Mouse (Mus musculus) gastrocnemius, postnatal 10 days (tissue): ENCODE results near the gene Rabgap1. TPM values are rescaled to one million over a fixed set of nuclear protein-coding genes. Genes with fewer than 3 reads are reported as not detected.

Experiments used
- DNase-seq: peaks from one replicate; pipeline ENCODE4 v3.0.0; 2021; ENCODE audit warnings: mixed read lengths
- total RNA-seq, 2 experiments: library from RNA; stranded (reverse); gene quantifications; 2 replicates each; pipeline ENCODE4 v1.2.3; 2021

Rabgap1 gene
- total RNA-seq, 2 experiments from 2014 or later: 32.5 to 40.7 TPM

DNA sequence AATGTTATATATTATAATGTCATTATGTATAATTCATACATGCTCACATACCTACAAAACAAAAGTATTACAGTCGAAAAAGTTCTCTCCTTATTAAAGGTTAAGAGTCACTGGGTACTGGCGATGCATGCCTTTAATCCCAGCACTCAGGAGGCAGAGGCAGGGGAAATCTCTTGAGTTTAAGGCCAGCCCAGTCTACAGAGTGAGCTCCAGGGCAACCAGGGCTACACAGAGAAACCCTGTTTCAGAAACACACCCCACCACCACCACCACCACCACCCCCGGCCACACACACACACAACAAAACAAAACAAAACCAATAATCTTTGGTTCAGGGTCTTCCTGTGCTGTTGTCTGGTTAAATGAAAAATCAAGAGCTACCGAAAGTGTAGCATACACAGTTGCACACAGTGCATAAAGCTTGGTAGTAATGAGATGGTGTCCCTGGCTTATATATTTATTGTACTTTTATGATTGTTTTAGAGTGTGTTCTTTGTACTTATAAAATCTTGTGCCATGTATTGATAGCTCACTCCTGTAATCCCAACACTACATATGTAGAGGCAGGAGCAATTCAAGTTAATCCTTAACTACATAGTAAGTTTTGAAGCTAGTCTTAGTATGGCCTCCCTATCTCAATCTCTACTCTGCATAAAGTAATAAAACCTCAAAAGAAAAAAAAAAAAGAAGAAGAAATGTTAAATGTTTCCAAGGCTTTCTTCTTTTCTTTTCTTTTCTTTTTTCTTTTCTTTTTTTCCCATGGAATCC is 68.2 kb downstream of the Rabgap1 start:
- DNase-seq: no peak

DNA sequence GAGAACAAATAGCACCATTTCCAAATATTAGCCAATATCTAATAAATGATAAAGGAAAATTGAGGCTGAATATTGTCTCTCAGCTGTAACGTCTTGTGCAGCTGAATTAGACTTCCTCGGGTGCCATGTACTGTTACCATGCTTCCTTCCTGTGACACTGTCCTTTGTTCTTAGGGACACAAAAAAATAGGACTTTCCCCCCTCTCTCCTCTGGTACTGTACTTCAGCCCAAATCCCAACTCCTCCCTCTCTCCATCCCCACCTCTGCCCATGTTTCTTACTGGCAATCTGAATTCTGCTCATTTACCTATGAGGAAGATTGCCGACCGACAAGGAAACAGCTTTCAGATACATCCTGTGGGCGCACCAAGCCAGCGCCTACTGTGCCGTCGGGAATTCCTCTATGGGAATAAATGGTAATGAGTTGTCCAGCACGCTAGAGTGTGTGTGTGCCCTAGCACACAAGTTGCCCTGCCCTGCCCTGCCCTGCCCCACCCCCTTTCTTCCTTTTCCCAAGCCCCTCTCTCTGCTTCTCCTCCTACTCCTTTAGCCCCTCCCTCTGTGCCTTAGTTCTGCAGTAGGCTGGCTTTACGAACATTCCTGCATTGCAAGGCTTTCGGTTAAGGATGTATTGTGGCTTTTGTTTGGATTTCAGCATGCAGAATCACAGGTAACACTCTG is 73.1 kb downstream of the Rabgap1 start, which contains the start of gene Gpr21:
Gene Gpr21, plus strand, starts transcription at position 303 of the 681 bp plus-strand sequence.
- no peak for DNase-seq

DNA sequence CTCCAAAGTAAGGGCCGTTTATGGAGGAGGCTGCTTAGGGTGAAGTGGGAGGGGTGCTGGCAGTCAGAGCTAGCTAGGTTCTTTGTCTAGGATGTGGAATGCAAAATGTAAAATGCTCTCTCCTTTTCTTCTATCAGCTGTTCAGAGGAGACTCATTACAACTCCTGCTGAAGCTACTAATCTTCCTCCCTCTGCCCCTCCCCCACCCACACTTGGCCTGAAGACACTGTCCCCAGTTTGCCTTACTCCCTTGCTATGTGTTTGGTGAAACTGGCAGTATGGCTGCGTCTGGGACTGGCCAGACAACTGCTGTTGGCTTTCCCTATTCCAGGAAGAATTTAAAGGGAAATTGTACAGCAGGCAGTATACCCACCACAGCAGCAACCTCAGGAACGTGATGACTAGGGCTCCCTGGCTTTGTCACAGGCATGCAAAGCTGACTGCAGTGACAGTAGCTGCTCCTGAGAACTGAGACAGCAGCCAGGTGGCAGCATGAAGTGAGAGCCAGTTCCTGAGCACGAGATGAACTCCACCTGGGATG is 73.9 kb downstream of the Rabgap1 start:
- peak; percentile 9 for DNase-seq

DNA sequence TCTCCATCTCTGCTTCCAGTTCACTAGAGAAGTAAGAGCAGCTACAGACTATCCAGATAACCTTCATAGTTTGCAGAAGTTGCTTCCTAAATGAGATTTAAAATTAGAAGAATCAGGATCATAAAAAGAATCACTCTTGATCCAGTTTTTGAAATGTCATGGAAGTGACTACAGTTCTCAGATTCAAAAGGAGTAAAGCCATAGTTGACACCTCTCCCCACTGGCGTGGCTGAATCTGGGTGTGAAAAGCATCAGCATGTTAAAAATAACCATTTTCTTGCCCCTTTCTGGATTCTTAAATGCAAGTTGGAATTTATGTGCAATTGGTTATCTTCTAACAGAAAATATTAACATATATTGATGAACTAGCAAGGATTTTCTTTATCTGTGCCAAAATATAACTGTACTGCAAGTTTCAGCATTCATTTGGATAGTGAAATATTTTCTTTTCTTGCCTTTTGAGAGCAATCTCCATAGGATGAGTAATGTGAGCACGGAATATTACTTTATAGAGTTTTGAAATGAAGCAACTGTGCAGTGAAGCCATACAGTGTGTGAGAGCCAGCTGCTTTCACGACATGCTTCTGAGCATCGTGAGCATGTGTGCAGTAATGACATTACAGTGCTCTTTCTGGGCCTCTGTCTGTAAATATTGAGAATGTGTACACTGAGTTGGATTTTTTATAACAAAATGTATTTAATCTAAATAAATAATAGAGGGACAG is 75.6 kb downstream of the Rabgap1 start:
- DNase-seq: no peak

DNA sequence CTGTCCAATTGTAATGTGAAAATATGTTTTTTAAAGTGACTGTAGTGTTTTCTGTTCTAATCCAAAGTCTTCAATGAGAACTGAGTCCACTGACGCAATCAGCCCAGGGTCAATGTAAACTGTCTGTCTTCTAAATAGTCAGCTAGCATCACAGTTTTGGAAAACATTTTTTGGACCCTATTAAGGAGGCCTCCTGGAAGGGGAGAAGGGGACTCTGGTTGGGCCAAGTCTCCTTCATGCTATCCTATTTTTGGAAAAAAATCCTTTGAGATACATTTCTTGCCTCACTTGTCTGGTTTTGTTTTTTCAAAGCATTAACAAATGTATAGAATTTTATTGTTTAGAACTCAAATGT is 76.2 kb downstream of the Rabgap1 start:
- no peak for DNase-seq

DNA sequence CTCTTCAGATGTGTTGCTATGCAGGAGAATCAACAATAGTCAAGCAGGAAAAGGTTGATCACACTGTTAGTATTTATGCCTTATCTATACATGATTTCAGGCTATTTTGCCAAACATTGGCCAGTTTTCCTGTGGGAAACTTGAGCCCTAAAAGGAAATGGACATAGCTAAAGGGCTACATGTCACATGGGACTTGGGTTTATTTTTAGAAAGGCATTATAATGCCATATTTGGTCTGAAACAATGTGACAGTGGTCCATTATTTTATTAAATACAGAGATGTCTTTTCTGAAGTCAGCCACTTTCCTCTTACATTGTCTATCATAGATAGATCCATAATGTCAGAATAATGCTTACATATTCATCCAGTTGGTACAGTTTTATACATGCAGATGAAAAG is 84.5 kb downstream of the Rabgap1 start:
- no peak for DNase-seq

DNA sequence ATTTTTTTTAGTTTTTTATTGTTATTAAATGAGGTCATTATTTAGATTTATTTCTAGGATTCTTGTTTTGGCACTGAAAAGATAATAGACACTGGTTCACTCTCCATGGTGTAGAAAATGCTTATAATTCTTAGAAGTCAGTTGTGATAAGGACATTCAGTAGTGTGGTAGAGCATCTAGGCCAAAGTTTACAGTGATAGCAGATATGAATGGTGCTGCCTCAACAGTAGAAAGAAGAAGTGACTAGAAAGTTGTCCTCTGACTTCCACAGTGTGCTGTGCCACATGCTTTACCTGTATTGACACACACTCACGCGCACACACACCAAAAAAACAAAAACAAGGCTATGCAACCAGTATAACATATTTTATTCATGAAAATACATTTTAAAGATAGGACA is 86.3 kb downstream of the Rabgap1 start:
- DNase-seq: no peak

DNA sequence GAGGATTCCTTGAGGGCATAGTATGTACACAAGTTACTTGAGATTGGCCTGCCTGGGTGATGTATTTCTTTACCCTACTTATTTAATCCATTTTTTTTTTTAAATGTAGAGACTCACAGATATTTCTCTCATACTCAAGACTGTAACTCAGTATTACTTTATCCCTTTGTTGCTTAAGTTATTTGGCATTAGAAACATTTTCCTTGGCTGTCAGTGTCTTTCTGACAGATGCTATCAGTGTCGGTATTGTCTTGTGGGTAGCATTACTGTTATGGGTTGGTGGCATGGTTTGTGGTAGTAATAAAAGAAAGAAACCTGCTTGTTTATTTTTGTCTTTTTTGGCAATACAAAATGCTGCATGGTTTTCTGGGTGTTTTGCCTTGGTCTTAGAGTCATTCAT is 87.7 kb downstream of the Rabgap1 start:
- no peak for DNase-seq

DNA sequence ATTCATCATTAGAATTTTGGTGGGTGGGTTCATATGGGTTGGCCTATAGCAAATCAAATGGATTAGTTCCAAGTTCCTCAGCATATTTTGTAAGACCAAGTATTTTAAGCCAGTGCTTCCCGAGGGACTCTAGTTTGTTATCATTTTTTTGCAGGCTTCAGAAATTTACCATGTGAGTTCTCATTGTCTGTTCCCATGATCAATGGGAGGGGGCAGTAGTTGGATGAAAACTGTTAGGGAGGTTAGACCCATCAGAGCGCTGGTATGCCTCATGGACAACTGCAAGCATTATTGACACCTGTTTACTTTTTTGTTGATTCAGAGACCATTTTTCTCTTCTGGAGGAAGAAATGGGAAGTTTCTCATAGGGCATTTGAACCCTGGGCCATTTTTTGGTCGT is 88.6 kb downstream of the Rabgap1 start:
- DNase-seq: no peak

DNA sequence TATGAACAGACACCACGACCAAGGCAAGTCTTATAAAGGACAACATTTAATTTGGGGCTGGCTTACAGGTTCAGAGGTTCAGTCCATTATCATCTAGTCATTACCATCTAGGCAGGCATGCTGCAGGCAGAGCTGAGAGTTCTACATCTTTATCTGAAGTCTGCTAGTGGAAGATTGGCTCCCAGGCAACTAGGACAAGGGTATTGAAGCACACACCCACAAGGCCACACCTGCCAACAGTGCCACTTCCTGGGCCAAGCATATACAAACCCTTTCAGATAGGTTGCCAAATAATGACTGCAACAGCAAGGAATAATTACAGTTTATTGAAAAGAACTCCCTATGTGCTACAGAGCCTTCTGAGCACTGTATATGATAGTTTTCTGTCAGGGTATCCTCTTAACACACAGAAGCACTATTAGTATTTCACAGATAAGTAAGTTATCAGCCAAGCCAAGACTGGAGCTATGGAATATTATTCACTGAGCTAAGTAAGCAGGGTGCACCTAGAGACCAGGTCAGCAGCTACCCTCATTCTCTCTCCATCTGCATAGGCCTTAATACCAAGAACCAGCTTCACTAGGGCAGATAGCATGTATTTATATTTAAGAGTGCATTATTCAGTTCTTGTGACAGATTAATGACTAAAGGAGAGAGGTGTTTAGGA is 106.4 kb downstream of the Rabgap1 start:
- no peak for DNase-seq

DNA sequence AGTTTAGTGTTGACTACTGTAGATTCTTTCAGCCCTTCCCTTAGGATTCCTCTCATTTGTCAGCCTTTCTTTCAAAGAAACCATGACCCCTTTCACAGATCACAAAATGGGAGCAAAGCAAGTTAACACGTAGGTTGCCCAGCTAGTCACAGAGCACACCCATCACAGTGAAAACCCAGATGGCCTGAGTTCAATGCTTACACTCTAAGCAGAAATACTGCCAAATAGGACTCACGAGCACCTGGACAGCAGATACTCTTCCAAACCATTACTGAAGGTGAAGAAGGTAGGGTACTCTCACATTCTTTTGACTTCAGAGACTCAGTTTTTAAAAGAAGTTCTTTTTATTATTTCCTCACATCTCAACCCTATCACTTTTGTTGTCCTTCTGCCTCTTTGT is 113.3 kb downstream of the Rabgap1 start:
- DNase-seq: no peak

DNA sequence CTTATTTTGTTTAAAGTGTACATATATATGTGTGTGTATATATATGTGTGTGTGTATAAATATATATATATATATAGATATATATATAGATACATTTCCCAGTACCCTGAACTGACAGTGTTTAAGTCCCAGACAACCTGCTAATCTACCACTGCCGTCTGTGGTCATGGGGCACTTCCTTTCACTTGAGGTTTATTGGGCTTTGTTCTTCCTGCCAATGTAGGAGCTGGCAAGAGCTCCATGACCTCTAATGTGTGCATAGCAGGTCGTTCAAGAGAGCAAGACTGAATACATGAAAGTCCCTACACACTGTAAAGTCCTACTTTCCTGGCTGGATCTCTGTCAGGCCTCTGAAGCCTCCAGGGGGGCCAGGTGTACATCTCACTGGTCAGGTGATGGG is 122.5 kb downstream of the Rabgap1 start:
- no peak for DNase-seq

DNA sequence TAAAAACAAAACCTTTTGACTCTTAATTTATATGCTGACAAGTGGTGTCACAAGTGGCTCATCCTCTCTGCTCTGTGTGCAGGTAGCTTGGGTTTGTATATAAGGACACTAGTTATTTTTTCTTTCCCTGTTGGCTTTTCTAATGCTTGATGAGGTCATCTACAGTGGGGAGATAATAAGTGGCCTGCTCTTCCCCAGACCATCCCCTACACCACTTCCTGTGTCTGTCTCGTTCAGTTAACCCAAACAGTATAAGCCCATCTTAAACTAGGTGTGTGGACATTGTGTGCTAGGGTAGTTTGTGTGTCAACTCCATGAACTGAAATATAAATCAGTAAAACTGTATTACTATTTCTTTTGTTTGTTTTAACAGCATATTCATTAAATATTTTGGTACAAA is 123.0 kb downstream of the Rabgap1 start:
- DNase-seq: no peak

DNA sequence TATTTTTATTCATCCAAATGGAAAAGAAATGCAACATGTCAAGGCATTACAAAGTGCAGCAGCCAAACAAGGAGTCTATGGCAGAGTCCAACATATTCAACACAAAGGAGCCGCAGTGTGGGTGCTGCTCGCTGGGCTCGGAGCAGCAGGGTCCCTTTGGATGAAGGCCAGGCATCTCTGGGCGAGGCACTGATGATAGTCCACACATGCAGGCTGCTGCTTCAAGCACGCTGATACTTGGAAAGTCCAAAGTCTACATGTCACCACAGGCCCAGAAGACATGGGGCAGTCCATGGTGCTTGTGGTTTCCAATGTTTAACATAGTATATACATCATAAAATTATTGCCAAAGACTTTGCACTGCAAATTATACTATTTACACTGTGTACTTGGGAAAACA is 126.8 kb downstream of the Rabgap1 start:
- DNase-seq: peak; percentile 7

DNA sequence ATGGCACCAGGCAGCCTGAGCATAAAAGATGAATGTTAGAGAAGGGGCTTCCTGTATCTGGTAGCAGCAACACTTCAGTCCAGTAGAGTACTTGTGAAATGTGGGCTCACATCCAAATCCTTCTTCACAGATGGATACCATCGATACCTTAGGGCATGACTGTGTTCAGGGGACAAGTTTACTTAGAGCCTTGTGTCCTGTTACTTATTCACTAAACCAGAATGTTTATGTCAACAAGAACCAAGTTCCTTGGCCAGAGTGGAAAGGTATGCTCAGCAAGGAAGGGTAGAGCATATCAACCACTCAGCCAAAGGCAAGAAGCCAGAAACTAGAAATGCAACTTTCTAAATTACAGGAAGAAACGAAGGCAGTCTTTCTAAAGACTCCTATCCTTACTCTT is 127.6 kb downstream of the Rabgap1 start:
- no peak for DNase-seq

DNA sequence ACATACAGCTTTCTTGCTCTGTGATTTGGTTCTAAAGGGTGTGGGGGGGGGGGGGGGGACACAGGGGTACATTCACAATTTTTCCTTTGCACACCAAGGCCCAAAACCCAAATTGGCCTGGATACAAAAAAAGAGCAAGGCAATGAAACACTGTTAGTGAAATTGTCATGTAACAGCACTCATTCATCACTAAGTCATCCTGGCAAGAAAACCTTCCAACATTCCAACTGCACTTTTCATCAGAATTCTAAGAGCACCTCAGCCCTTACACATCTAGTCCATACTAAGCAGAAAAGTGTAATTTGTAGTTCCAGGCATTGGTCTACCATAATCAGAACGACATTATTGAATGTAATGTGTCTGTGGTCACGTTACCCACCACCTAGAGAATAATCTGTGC is 129.1 kb downstream of the Rabgap1 start:
- DNase-seq: no peak

DNA sequence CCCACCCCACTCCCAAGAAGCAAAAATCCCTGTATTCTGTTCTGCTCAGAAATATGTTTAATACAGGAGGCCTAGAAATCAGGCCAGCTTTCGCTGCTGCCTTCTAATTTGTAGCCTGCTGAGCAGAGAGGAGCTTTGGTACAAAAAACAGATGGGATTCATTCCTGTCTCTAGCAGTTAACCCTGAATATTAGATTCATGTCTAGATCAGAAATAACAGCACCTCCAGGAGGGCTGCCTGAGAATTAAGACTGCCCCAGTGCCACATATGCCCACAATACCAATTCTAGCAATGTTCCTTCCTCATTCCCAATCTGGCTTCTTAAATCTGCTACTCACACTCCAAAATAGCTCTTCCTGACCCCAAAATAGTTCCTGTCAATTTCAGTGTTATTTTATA is 133.6 kb downstream of the Rabgap1 start:
- DNase-seq: no peak

DNA sequence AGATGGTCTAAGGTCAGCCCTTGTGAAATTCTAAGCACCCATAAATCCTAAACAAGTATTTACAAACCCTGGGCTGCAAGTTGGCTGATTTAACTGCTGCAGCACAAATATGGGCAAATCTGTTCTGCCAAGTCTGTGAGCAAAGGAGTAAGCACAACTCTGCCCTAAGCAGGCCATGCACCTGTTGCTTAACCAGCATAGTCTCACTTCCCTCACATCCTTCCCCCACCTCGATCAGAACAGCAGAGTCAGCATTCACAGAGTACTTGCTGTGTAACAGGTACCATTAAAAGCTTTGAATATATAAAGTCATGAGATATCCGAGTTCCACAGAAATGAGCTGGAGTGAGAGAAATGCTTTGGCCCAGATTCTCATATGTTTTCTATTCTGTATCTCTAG is 135.1 kb downstream of the Rabgap1 start:
- DNase-seq: no peak

DNA sequence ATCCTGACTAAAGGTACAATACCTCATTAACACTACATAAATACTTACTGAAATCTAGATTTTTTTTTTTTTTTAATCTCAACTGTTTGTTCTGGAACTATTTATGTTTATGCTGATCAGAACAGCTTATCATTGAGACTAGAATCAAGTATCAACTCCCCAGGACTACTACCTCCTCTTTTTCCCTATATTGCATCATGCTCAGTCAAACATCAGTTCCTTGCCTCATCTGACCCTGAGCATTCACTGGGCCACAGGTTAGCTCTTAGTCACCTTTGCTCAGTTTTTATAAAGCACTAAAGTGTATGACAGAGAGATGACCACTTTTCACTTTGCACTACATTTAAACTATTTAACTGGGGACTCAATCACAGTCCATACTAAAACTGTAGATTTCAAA is 144.8 kb downstream of the Rabgap1 start:
- DNase-seq: no peak
